Mouse (Mus musculus) forebrain, embryonic 14.5 days (tissue): ENCODE measurements around the gene Acox1. TPM values are rescaled to one million over a fixed set of nuclear protein-coding genes. Genes with fewer than 3 reads are reported as not detected.

Experiments used
- ATAC-seq: fragments of 200-750 bp; cut with Nextera tagmentation; 2 replicates; pipeline ENCODE4 v1.8.0; 2017; ENCODE audit warnings: mild to moderate bottlenecking, moderate library complexity
- DNase-seq: peaks from one replicate; pipeline ENCODE4 v3.0.0-alpha.2; 2015; ENCODE audit warnings: low spot score
- H3K27ac ChIP-seq: fragments of 300-500 bp; sonication (generic); 2 replicates; pipeline ENCODE4 v1.5.1; 2014; ENCODE audit warnings: low read depth, mild to moderate bottlenecking, control low read depth, low read length, moderate library complexity
- H3K27me3 ChIP-seq: fragments of 300-500 bp; sonication (generic); replicated peaks from 2 replicates; pipeline ENCODE4 v1.6.1; 2014; ENCODE audit warnings: low read length, control low read depth, mixed read lengths; ENCODE audit not compliant: control insufficient read depth, insufficient read depth
- H3K36me3 ChIP-seq: fragments of 300-500 bp; sonication (generic); 2 replicates; pipeline ENCODE4 v1.6.1; 2014; ENCODE audit warnings: low read length, control low read depth; ENCODE audit not compliant: control insufficient read depth, insufficient read depth
- H3K4me1 ChIP-seq: fragments of 300-500 bp; sonication (generic); 2 replicates; pipeline ENCODE4 v1.6.1; 2014; ENCODE audit warnings: antibody characterized with exemption, low read length, control low read depth; ENCODE audit not compliant: control insufficient read depth, insufficient read depth
- H3K4me2 ChIP-seq: fragments of 300-500 bp; sonication (generic); 2 replicates; pipeline ENCODE4 v1.6.1; 2014; ENCODE audit warnings: mild to moderate bottlenecking, control low read depth, low read length
- H3K4me3 ChIP-seq: fragments of 300-500 bp; sonication (generic); 2 replicates; pipeline ENCODE4 v1.5.1; 2014; ENCODE audit warnings: low read depth, low read length, control low read depth
- H3K9ac ChIP-seq: fragments of 300-500 bp; sonication (generic); 2 replicates; pipeline ENCODE4 v1.6.1; 2014; ENCODE audit warnings: mild to moderate bottlenecking, low read length, control low read depth, moderate library complexity
- H3K9me3 ChIP-seq: fragments of 300-500 bp; sonication (generic); replicated peaks from 2 replicates; pipeline ENCODE4 v1.6.1; 2016; ENCODE audit warnings: low read length, control low read depth, mixed read lengths; ENCODE audit not compliant: control insufficient read depth
- WGBS: fragments of 180-500 bp; shearing (Covaris S2); extraction: QIAGEN DNeasy Blood & Tissue Kit; methylation state at CpG from one replicate; pipeline ENCODE4 v1.1.7; 2014; 5-methylcytosine and 5-hydroxymethylcytosine counted together
- polyA plus RNA-seq: library from polyadenylated mRNA; unstranded; fragments of >200 nt; fragmentation: Nextera tagmentation; extraction: Ambion mirVana; gene quantifications from 2 replicates; pipeline ENCODE4 v1.2.1, GENCODE M21; 2014

Gene Acox1
- polyA plus RNA-seq, 1 experiment from 2014 or later: 48.1 TPM

GRCm38 (mm10) chr11:116185836-116186235 is 13.0 kb downstream of the Acox1 start:
- Histone ChIP-seq H3K4me3 (no peak overlapping the region), H3K36me3 (peaks cover 66% of the 10 kb centered on the region), H3K9me3 (no peaks in the 10 kb centered on the region), H3K4me2 (no peak overlapping the region), H3K27ac (no peak overlapping the region), H3K4me1 (no peaks in the 10 kb centered on the region), H3K9ac (no peak overlapping the region), H3K27me3 (no peaks in the 10 kb centered on the region)
- DNase-seq (peak; percentile 6), ATAC-seq (no peak)
- WGBS: 85% methylated on average over 3 of the region's 3 CpGs

- no peaks in the 10 kb centered on the region for H3K27me3 ChIP-seq
- H3K4me2 ChIP-seq: no peak overlapping the region
- ATAC-seq: no peak
- H3K4me3 ChIP-seq: no peak overlapping the region
- no peaks in the 10 kb centered on the region for H3K9me3 ChIP-seq
- no peak overlapping the region for H3K27ac ChIP-seq
- WGBS: 89% methylated on average over 20 of the region's 20 CpGs
- H3K4me1 ChIP-seq: no peaks in the 10 kb centered on the region
- peaks cover 90% of the 10 kb centered on the region for H3K36me3 ChIP-seq
- DNase-seq: no peak
- no peak overlapping the region for H3K9ac ChIP-seq
These were observed 20.3 kb downstream of the Acox1 start for GRCm38 (mm10) chr11:116178411-116179121.

- Histone ChIP-seq H3K27ac (no peak overlapping the region), H3K4me1 (no peaks in the 10 kb centered on the region), H3K36me3 (peaks cover 92% of the 10 kb centered on the region), H3K4me2 (no peak overlapping the region), H3K27me3 (no peaks in the 10 kb centered on the region), H3K9me3 (no peaks in the 10 kb centered on the region), H3K4me3 (no peak overlapping the region), H3K9ac (no peak overlapping the region)
- DNase-seq (no peak), ATAC-seq (no peak)
- 88% methylated on average over 7 of the region's 7 CpGs for WGBS
These were observed 22.8 kb downstream of the Acox1 start for GRCm38 (mm10) chr11:116176010-116176409.

- no peak overlapping the region for H3K4me2 ChIP-seq
- WGBS: 92% methylated on average over 22 of the region's 22 CpGs
These were observed 23.9 kb downstream of the Acox1 start for GRCm38 (mm10) chr11:116174775-116175448.

GRCm38 (mm10) chr11:116171959-116172358 is 26.9 kb downstream of the Acox1 start:
- no peaks in the 10 kb centered on the region for H3K27me3 ChIP-seq
- H3K9ac ChIP-seq: no peak overlapping the region
- H3K36me3 ChIP-seq: peaks cover 57% of the 10 kb centered on the region
- peaks cover 3% of the 10 kb centered on the region for H3K4me1 ChIP-seq
- no peaks in the 10 kb centered on the region for H3K9me3 ChIP-seq
- WGBS: 81% methylated on average over 2 of the region's 2 CpGs
- no peak overlapping the region for H3K27ac ChIP-seq
- no peak for ATAC-seq
- no peak overlapping the region for H3K4me2 ChIP-seq
- DNase-seq: no peak
- H3K4me3 ChIP-seq: no peak overlapping the region

More at GRCm38 (mm10) chr11:116174775-116175448, 23.9 kb downstream of the Acox1 start:
- Histone ChIP-seq H3K4me1 (no peaks in the 10 kb centered on the region), H3K27me3 (no peaks in the 10 kb centered on the region), H3K36me3 (peaks cover 83% of the 10 kb centered on the region), H3K4me3 (no peak overlapping the region), H3K9me3 (no peaks in the 10 kb centered on the region), H3K27ac (no peak overlapping the region), H3K9ac (no peak overlapping the region)
- no peak for DNase-seq
- no peak for ATAC-seq

GRCm38 (mm10) chr11:116170003-116170800 is 28.6 kb downstream of the Acox1 start:
- Histone ChIP-seq H3K27me3 (no peaks in the 10 kb centered on the region), H3K9me3 (no peaks in the 10 kb centered on the region), H3K4me3 (no peak overlapping the region), H3K36me3 (peaks cover 46% of the 10 kb centered on the region), H3K4me1 (peaks cover 11% of the 10 kb centered on the region), H3K4me2 (no peak overlapping the region), H3K9ac (no peak overlapping the region), H3K27ac (no peak overlapping the region)
- no peak for DNase-seq
- no peak for ATAC-seq
- 87% methylated on average over 5 of the region's 5 CpGs for WGBS

- DNase-seq: no peak
- 86% methylated on average over 3 of the region's 3 CpGs for WGBS
- Histone ChIP-seq H3K36me3 (peaks cover 46% of the 10 kb centered on the region), H3K4me3 (no peak overlapping the region), H3K4me2 (no peak overlapping the region), H3K27me3 (no peaks in the 10 kb centered on the region), H3K9ac (no peak overlapping the region), H3K4me1 (peaks cover 11% of the 10 kb centered on the region), H3K9me3 (no peaks in the 10 kb centered on the region), H3K27ac (no peak overlapping the region)
- no peak for ATAC-seq
These were observed 29.6 kb downstream of the Acox1 start for GRCm38 (mm10) chr11:116169214-116169613.

GRCm38 (mm10) chr11:116167884-116168439 is 30.9 kb downstream of the Acox1 start, which contains the start of gene Fbf1:
Gene Fbf1, minus strand, starts transcription at chr11:116168166.
- peak within 1 kb of the TSS; percentile 88 for H3K27ac ChIP-seq
- peak within 1 kb of the TSS; percentile 89 for H3K9ac ChIP-seq
- peaks cover 11% of the 10 kb centered on the region for H3K4me1 ChIP-seq
- peak within 1 kb of the TSS; percentile 61 for H3K4me3 ChIP-seq
- H3K9me3 ChIP-seq: no peaks in the 10 kb centered on the region
- no peaks in the 10 kb centered on the region for H3K27me3 ChIP-seq
- peaks cover 44% of the 10 kb centered on the region for H3K36me3 ChIP-seq
- DNase-seq (peak; percentile 99), ATAC-seq (peak; percentile 99)
- peak within 1 kb of the TSS; percentile 70 for H3K4me2 ChIP-seq
- WGBS: under 1% methylated on average over 40 of the region's 40 CpGs
